Mouse (Mus musculus) lung, postnatal 0 days (tissue): ENCODE results near the gene Galnt7. TPM values are rescaled to one million over a fixed set of nuclear protein-coding genes. Genes with fewer than 3 reads are reported as not detected.

ENCODE experiments used
- ATAC-seq: fragments of 200-750 bp; cut with Nextera tagmentation; 2 replicates; pipeline ENCODE4 v1.8.0; 2017; ENCODE audit warnings: moderate library complexity
- DNase-seq: peaks from one replicate; pipeline ENCODE4 v3.0.0-alpha.2; 2016; ENCODE audit warnings: low spot score
- H3K27ac ChIP-seq: fragments of 300-500 bp; sonication (generic); 2 replicates; pipeline ENCODE4 v1.5.1; 2014; ENCODE audit warnings: antibody characterized with exemption, mild to moderate bottlenecking, low read length, mixed read lengths
- H3K27me3 ChIP-seq: fragments of 300-500 bp; sonication (generic); replicated peaks from 2 replicates; pipeline ENCODE4 v1.6.1; 2014; ENCODE audit warnings: low read length, mixed read lengths; ENCODE audit not compliant: insufficient read depth
- H3K36me3 ChIP-seq: fragments of 300-500 bp; sonication (generic); 2 replicates; pipeline ENCODE4 v1.6.1; 2014; ENCODE audit warnings: low read length, mixed read lengths; ENCODE audit not compliant: insufficient read depth
- H3K4me1 ChIP-seq: fragments of 300-500 bp; sonication (generic); 2 replicates; pipeline ENCODE4 v1.6.1; 2014; ENCODE audit warnings: antibody characterized with exemption, low read depth, low read length, mixed read lengths; ENCODE audit not compliant: insufficient read depth
- H3K4me2 ChIP-seq: fragments of 300-500 bp; sonication (generic); replicated peaks from 2 replicates; pipeline ENCODE4 v1.6.1; 2014; ENCODE audit warnings: low read depth, mild to moderate bottlenecking, low read length, moderate library complexity, mixed read lengths
- H3K4me3 ChIP-seq: fragments of 300-500 bp; sonication (generic); 2 replicates; pipeline ENCODE4 v1.5.1; 2014; ENCODE audit warnings: low read depth, low read length
- H3K9ac ChIP-seq: fragments of 300-500 bp; sonication (generic); replicated peaks from 2 replicates; pipeline ENCODE4 v1.6.1; 2014; ENCODE audit warnings: low read depth, mild to moderate bottlenecking
- H3K9me3 ChIP-seq: fragments of 300-500 bp; sonication (generic); 2 replicates; pipeline ENCODE4 v1.6.1; 2016; ENCODE audit warnings: low read length, mixed read lengths
- CTCF ChIP-seq: IDR thresholded peaks from 2 replicates; pipeline ENCODE4 v1.5.1; 2016; ENCODE audit warnings: antibody characterized with exemption, mild to moderate bottlenecking
- EP300 ChIP-seq: IDR thresholded peaks from 2 replicates; pipeline ENCODE4 v1.6.1; 2016; ENCODE audit warnings: antibody characterized with exemption, mild to moderate bottlenecking, control low read depth
- WGBS: fragments of 180-500 bp; shearing (Covaris S2); extraction: QIAGEN DNeasy Blood & Tissue Kit; methylation state at CpG from one replicate; pipeline ENCODE4 v1.1.7; 2014; 5-methylcytosine and 5-hydroxymethylcytosine counted together
- polyA plus RNA-seq: library from polyadenylated mRNA; unstranded; fragments of >200 nt; fragmentation: Nextera tagmentation; extraction: Ambion mirVana; gene quantifications from 2 replicates; pipeline ENCODE4 v1.2.1, GENCODE M21; 2015

The Galnt7 gene
- polyA plus RNA-seq, 1 experiment from 2014 or later, result 5.0 TPM

- no peaks in the 10 kb centered on the region for H3K27me3 ChIP-seq
Measured at GRCm38 (mm10) chr8:57589176-57589575, 63.7 kb downstream of the Galnt7 start.

GRCm38 (mm10) chr8:57588604-57589003, 64.2 kb downstream of the Galnt7 start:
- Histone ChIP-seq H3K36me3 (no peaks in the 10 kb centered on the region), H3K4me3 (no peak overlapping the region), H3K9ac (no peak overlapping the region), H3K27ac (no peak overlapping the region), H3K4me2 (no peak overlapping the region), H3K27me3 (no peaks in the 10 kb centered on the region), H3K4me1 (no peaks in the 10 kb centered on the region), H3K9me3 (no peaks in the 10 kb centered on the region)
- ATAC-seq, result no peak
- TF ChIP-seq CTCF (no peak), EP300 (no peak)
- no peak for DNase-seq
- WGBS, result 98% methylated on average over 1 of the region's 1 CpGs

More at GRCm38 (mm10) chr8:57589176-57589575, 63.7 kb downstream of the Galnt7 start:
- no peak overlapping the region for H3K4me2 ChIP-seq
- no peaks in the 10 kb centered on the region for H3K36me3 ChIP-seq
- no peak overlapping the region for H3K4me3 ChIP-seq
- ATAC-seq (no peak), DNase-seq (no peak)
- H3K4me1 ChIP-seq, result no peaks in the 10 kb centered on the region
- no peak overlapping the region for H3K27ac ChIP-seq
- H3K9me3 ChIP-seq, result no peaks in the 10 kb centered on the region
- H3K9ac ChIP-seq, result no peak overlapping the region
- WGBS, result 88% methylated on average over 9 of the region's 9 CpGs
- no peak for TF ChIP-seq CTCF
- no peak for TF ChIP-seq EP300

- Histone ChIP-seq H3K4me2 (no peak overlapping the region), H3K4me1 (no peaks in the 10 kb centered on the region), H3K27ac (no peak overlapping the region), H3K9me3 (no peaks in the 10 kb centered on the region), H3K9ac (no peak overlapping the region), H3K36me3 (no peaks in the 10 kb centered on the region), H3K4me3 (no peak overlapping the region), H3K27me3 (no peaks in the 10 kb centered on the region)
- TF ChIP-seq EP300, result no peak
- no peak for TF ChIP-seq CTCF
- ATAC-seq (no peak), DNase-seq (no peak)
- 42% methylated on average over 4 of the region's 4 CpGs for WGBS
Measured at GRCm38 (mm10) chr8:57586667-57587066, 66.2 kb downstream of the Galnt7 start.

- H3K4me3 ChIP-seq, result no peak overlapping the region
- H3K4me2 ChIP-seq, result no peak overlapping the region
- no peaks in the 10 kb centered on the region for H3K9me3 ChIP-seq
- no peak for ATAC-seq
- H3K9ac ChIP-seq, result no peak overlapping the region
- no peaks in the 10 kb centered on the region for H3K27me3 ChIP-seq
- no peaks in the 10 kb centered on the region for H3K4me1 ChIP-seq
- TF ChIP-seq CTCF (no peak), EP300 (no peak)
- H3K36me3 ChIP-seq, result no peaks in the 10 kb centered on the region
- no peak overlapping the region for H3K27ac ChIP-seq
- 79% methylated on average over 3 of the region's 3 CpGs for WGBS
- DNase-seq, result no peak
Measured at GRCm38 (mm10) chr8:57585831-57586230, 67.0 kb downstream of the Galnt7 start.

- Histone ChIP-seq H3K4me3 (no peak overlapping the region), H3K27ac (no peak overlapping the region), H3K9ac (no peak overlapping the region), H3K9me3 (no peaks in the 10 kb centered on the region), H3K27me3 (no peaks in the 10 kb centered on the region), H3K36me3 (no peaks in the 10 kb centered on the region), H3K4me2 (no peak overlapping the region), H3K4me1 (no peaks in the 10 kb centered on the region)
- 91% methylated on average over 5 of the region's 5 CpGs for WGBS
- TF ChIP-seq CTCF (no peak), EP300 (no peak)
- ATAC-seq, result no peak
- no peak for DNase-seq
Measured at GRCm38 (mm10) chr8:57585128-57585442, 67.7 kb downstream of the Galnt7 start.

- Histone ChIP-seq H3K4me2 (no peak overlapping the region), H3K27ac (no peak overlapping the region), H3K4me1 (no peaks in the 10 kb centered on the region), H3K4me3 (no peak overlapping the region), H3K27me3 (no peaks in the 10 kb centered on the region), H3K9ac (no peak overlapping the region), H3K36me3 (no peaks in the 10 kb centered on the region), H3K9me3 (no peaks in the 10 kb centered on the region)
- no peak for ATAC-seq
- WGBS, result 46% methylated on average over 8 of the region's 8 CpGs
- TF ChIP-seq EP300 (no peak), CTCF (no peak)
- DNase-seq, result no peak
Measured at GRCm38 (mm10) chr8:57584416-57585127, 68.3 kb downstream of the Galnt7 start.

GRCm38 (mm10) chr8:57579845-57580244, 73.0 kb downstream of the Galnt7 start:
- Histone ChIP-seq H3K9ac (no peak overlapping the region), H3K4me1 (0 out of 2 replicates have a peak, but pooled peaks cover 3% of the 10 kb centered on the region), H3K27ac (no peak overlapping the region), H3K36me3 (no peaks in the 10 kb centered on the region), H3K27me3 (no peaks in the 10 kb centered on the region), H3K9me3 (no peaks in the 10 kb centered on the region), H3K4me2 (no peak overlapping the region), H3K4me3 (no peak overlapping the region)
- 67% methylated on average over 6 of the region's 6 CpGs for WGBS
- DNase-seq, result peak; percentile 42
- TF ChIP-seq EP300, result no peak
- TF ChIP-seq CTCF, result no peak
- no peak for ATAC-seq
